Mouse (Mus musculus): Measurements from ENCODE around the gene Pald1. TPM values are rescaled to one million over a fixed set of nuclear protein-coding genes. Genes with fewer than 3 reads are reported as not detected.

Pald1 gene
- polyA plus RNA-seq, 1 experiment = 36.0 TPM

DNA sequence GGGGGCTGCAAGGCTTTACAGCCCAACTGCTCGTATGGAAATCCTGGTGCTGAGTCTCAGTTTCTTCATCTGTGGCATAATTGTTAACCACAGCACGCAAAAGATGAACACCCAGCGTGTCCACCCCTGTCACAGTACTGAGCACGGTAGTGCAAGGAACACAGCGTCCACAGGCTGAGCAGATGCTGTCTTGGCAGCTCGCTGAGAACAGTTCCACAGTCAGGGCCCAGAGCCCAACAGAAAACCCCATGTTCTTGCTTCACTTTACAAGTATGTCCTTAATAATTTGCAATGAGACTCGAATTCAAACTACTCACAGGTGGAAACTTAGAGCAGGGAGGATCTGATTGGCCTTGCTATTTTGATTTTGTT lies 109.5 kb downstream of the Pald1 start:
- Histone ChIP-seq H3K4me3 (ENCODE audit: low read depth, low read length) (peak overlapping the region; percentile 57), H3K9me3 (replicated peaks; ENCODE audit: control insufficient read depth, insufficient read depth, low read length, poor library complexity, severe bottlenecking) (no peaks in the 10 kb centered on the region), H3K4me1 (ENCODE audit: control insufficient read depth, insufficient read depth, low read length) (peaks cover 15% of the 10 kb centered on the region), H3K27me3 (ENCODE audit: control insufficient read depth, insufficient read depth, low read length, poor library complexity, severe bottlenecking) (no peaks in the 10 kb centered on the region), H3K36me3 (ENCODE audit: control insufficient read depth, insufficient read depth, low read length, poor library complexity, severe bottlenecking) (no peaks in the 10 kb centered on the region), H3K27ac (ENCODE audit: insufficient read depth, low read length) (no peak overlapping the region), H3K9ac (ENCODE audit: low read depth, poor library complexity, severe bottlenecking) (peak overlapping the region; percentile 86)
- TF ChIP-seq EP300 (IDR thresholded peaks at IDR 0.05; ENCODE audit: insufficient read depth, low read depth, low read length) (no peak), POLR2A (IDR thresholded peaks at IDR 0.05; ENCODE audit: insufficient read depth, low read length) (no peak), CTCF (IDR thresholded peaks at IDR 0.05; ENCODE audit: low read depth, low read length) (no peak)

DNA sequence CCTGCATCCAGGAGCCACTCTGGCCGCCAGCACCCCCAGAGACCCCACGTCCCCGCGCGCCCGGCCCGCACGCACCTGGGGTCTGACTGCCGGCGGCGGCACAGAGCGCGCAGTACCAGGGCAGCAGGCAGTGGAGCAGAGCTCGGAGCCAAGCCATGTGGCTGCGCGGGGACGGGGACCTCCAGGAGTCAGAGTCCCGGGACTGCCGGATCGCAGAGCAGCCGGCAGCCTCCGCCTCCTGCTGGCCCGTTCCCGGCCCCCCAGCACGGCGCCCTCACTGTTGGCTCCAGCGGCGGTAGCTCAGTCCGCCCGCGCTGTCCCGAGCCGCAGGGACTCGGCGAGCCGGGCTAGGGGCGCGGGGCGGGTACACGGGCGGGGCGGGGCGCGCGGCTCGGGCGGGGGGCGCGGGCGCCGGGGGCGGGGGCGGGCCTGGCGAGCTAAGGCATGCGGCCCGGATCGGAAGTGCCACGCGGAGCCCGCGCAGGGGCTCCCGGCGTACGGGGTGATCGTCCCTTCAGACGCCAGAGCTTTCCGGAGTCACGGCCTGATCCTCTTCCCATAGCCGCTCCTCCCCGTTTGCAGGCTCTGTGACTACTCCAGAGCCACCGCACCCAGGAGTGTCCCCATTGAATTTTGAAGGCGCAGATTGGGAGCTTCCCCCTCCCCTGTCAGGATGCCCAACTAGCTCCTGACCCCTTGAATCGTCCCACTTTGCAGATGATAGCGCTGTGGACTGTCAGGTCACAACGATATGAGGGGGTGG lies 110.1 kb downstream of the Pald1 start, which contains the start of gene Adamts14:
Gene Adamts14 (minus strand): TSS at position 358 of the 763 bp plus-strand sequence.
- H3K4me1 ChIP-seq (ENCODE audit: control insufficient read depth, insufficient read depth, low read length) = peaks cover 15% of the 10 kb centered on the region
- no peaks in the 10 kb centered on the region for H3K36me3 ChIP-seq (ENCODE audit: control insufficient read depth, insufficient read depth, low read length, poor library complexity, severe bottlenecking)
- no peak within 1 kb of the TSS for H3K27ac ChIP-seq (ENCODE audit: insufficient read depth, low read length)
- H3K9ac ChIP-seq (ENCODE audit: low read depth, poor library complexity, severe bottlenecking) = peak within 1 kb of the TSS; percentile 86
- peak within 1 kb of the TSS; percentile 67 for H3K4me3 ChIP-seq (ENCODE audit: low read depth, low read length)
- no peaks in the 10 kb centered on the region for H3K9me3 ChIP-seq (replicated peaks; ENCODE audit: control insufficient read depth, insufficient read depth, low read length, poor library complexity, severe bottlenecking)
- TF ChIP-seq CTCF (IDR thresholded peaks at IDR 0.05; ENCODE audit: low read depth, low read length) (no peak), POLR2A (IDR thresholded peaks at IDR 0.05; ENCODE audit: insufficient read depth, low read length) (no peak), EP300 (IDR thresholded peaks at IDR 0.05; ENCODE audit: insufficient read depth, low read depth, low read length) (no peak)
- no peaks in the 10 kb centered on the region for H3K27me3 ChIP-seq (ENCODE audit: control insufficient read depth, insufficient read depth, low read length, poor library complexity, severe bottlenecking)

DNA sequence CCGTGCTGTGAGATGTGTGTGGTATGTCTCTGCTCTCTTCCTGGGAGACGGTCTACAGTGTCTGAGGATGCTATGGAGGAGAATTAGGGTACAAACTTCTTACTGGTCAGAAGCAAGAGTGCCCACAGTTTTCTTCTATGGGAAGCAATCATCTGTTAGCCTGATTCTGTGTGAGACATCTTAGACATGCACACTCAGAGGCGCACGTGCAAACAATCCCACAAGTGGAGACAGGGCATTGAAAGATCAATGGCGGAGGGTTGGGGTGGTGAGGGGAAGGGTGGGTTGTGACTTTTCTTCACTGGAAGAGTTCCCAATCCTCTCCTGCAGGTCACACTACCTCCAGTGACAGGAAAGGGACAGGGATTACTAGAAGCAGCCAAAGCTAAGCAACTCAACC lies 110.7 kb downstream of the Pald1 start:
- Histone ChIP-seq H3K9me3 (replicated peaks; ENCODE audit: control insufficient read depth, insufficient read depth, low read length, poor library complexity, severe bottlenecking) (no peaks in the 10 kb centered on the region), H3K9ac (ENCODE audit: low read depth, poor library complexity, severe bottlenecking) (peak overlapping the region; percentile 86), H3K27ac (ENCODE audit: insufficient read depth, low read length) (no peak overlapping the region)

DNA sequence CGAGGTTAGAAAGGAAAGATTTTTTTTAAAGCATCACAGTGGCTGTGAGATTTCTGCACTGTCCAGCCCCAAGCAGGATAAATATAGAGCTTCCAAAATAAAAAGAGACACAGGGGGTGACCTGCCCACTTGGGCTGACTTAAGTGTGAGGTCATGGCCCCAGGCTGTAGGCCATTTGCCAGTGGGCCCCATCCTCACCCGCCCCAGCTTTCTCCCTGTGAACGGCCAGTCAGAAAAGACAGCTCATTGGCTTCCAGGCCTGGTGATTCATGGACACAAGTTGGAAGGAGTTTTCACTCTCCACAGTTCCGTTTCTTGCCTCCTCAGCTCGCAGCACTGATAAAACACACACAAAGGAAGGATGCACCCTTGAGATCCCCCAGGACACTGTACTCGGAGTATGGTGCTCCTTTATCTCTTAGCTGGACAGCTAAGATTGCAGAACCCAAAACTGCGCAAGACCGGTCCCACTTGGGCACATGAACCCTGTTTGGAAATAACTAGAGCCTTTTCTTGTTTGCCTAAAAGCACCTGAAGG lies 111.2 kb downstream of the Pald1 start:
- Histone ChIP-seq H3K9me3 (replicated peaks; ENCODE audit: control insufficient read depth, insufficient read depth, low read length, poor library complexity, severe bottlenecking) (no peaks in the 10 kb centered on the region), H3K36me3 (ENCODE audit: control insufficient read depth, insufficient read depth, low read length, poor library complexity, severe bottlenecking) (no peaks in the 10 kb centered on the region), H3K4me3 (ENCODE audit: low read depth, low read length) (peak overlapping the region; percentile 67), H3K9ac (ENCODE audit: low read depth, poor library complexity, severe bottlenecking) (peak overlapping the region; percentile 86), H3K27me3 (ENCODE audit: control insufficient read depth, insufficient read depth, low read length, poor library complexity, severe bottlenecking) (no peaks in the 10 kb centered on the region), H3K27ac (ENCODE audit: insufficient read depth, low read length) (no peak overlapping the region), H3K4me1 (ENCODE audit: control insufficient read depth, insufficient read depth, low read length) (peaks cover 15% of the 10 kb centered on the region)
- TF ChIP-seq CTCF (IDR thresholded peaks at IDR 0.05; ENCODE audit: low read depth, low read length) (no peak), EP300 (IDR thresholded peaks at IDR 0.05; ENCODE audit: insufficient read depth, low read depth, low read length) (no peak), POLR2A (IDR thresholded peaks at IDR 0.05; ENCODE audit: insufficient read depth, low read length) (no peak)

More for the DNA sequence above, 110.7 kb downstream of the Pald1 start:
- H3K27me3 ChIP-seq (ENCODE audit: control insufficient read depth, insufficient read depth, low read length, poor library complexity, severe bottlenecking) = no peaks in the 10 kb centered on the region
- peak overlapping the region; percentile 67 for H3K4me3 ChIP-seq (ENCODE audit: low read depth, low read length)
- TF ChIP-seq POLR2A (IDR thresholded peaks at IDR 0.05; ENCODE audit: insufficient read depth, low read length) (no peak), EP300 (IDR thresholded peaks at IDR 0.05; ENCODE audit: insufficient read depth, low read depth, low read length) (no peak), CTCF (IDR thresholded peaks at IDR 0.05; ENCODE audit: low read depth, low read length) (no peak)
- no peaks in the 10 kb centered on the region for H3K36me3 ChIP-seq (ENCODE audit: control insufficient read depth, insufficient read depth, low read length, poor library complexity, severe bottlenecking)
- H3K4me1 ChIP-seq (ENCODE audit: control insufficient read depth, insufficient read depth, low read length) = peaks cover 15% of the 10 kb centered on the region

Other genes with a start within 250 kb of the Pald1 start
- 67.6 and 73.7 TPM in 2 replicates for gene Sgpl1, start 235.8 kb downstream of the Pald1 start, polyA plus RNA-seq (2011; ENCODE audit: insufficient read depth, insufficient read length, low read depth, missing spikeins)
- not detected in 2 replicates for gene Tbata, start 211.6 kb downstream of the Pald1 start, polyA plus RNA-seq (2011; ENCODE audit: insufficient read depth, insufficient read length, low read depth, missing spikeins)
- gene Adamts14, start 110.1 kb downstream of the Pald1 start, polyA plus RNA-seq (2011; ENCODE audit: insufficient read depth, insufficient read length, low read depth, missing spikeins) = 3.7 and 4.2 TPM in 2 replicates
- not detected in 2 replicates for gene Prf1, start 85.7 kb downstream of the Pald1 start, polyA plus RNA-seq (2011; ENCODE audit: insufficient read depth, insufficient read length, low read depth, missing spikeins)
- 52.2 and 53.5 TPM in 2 replicates for gene Nodal, start 34.4 kb upstream of the Pald1 start, polyA plus RNA-seq (2011; ENCODE audit: insufficient read depth, insufficient read length, low read depth, missing spikeins)
- gene Eif4ebp2, start 69.1 kb upstream of the Pald1 start, polyA plus RNA-seq (2011; ENCODE audit: insufficient read depth, insufficient read length, low read depth, missing spikeins) = 207 and 210 TPM in 2 replicates
- gene Lrrc20, start 92.3 kb upstream of the Pald1 start, polyA plus RNA-seq (2011; ENCODE audit: insufficient read depth, insufficient read length, low read depth, missing spikeins) = 5.8 and 6.4 TPM in 2 replicates
- gene Npffr1, start 212.0 kb upstream of the Pald1 start, polyA plus RNA-seq (2011; ENCODE audit: insufficient read depth, insufficient read length, low read depth, missing spikeins) = 0.79 and 1.3 TPM in 2 replicates

All from ES-Bruce4 (cell line).